Mouse (Mus musculus): ENCODE results near the gene Prl3d3. TPM values are rescaled to one million over a fixed set of nuclear protein-coding genes. Genes with fewer than 3 reads are reported as not detected.
"Not testable (repeated sequence)": the region's sequence is repeated elsewhere in the genome, so short reads cannot be mapped to it uniquely, and the experiment has no call there.

Prl3d3 gene
- polyA plus RNA-seq (2016; fragmentation: Nextera tagmentation; extraction: Ambion mirVana): not detected in 2 replicates

GRCm38 (mm10) chr13:27156490-27156889, at the start of gene Prl3d3:
Prl3d3 (plus strand) TSS chr13:27156790.
- not testable (repeated sequence) for H3K4me2 ChIP-seq (replicated peaks); H3K9ac ChIP-seq; H3K9me3 ChIP-seq; ATAC-seq (ENCODE audit: low FRiP score, low read depth); H3K4me1 ChIP-seq; H3K36me3 ChIP-seq; H3K27ac ChIP-seq; H3K4me3 ChIP-seq; H3K27me3 ChIP-seq (replicated peaks)
- WGBS: 88% methylated on average over 3 of the region's 3 CpGs

- not testable (repeated sequence) for H3K36me3 ChIP-seq; H3K9me3 ChIP-seq; H3K9ac ChIP-seq; H3K4me3 ChIP-seq; H3K4me2 ChIP-seq (replicated peaks); H3K27me3 ChIP-seq (replicated peaks); H3K4me1 ChIP-seq; H3K27ac ChIP-seq; ATAC-seq (ENCODE audit: low FRiP score, low read depth)
- 92% methylated on average over 4 of the region's 4 CpGs for WGBS
Measured at GRCm38 (mm10) chr13:27121398-27121797, 35.2 kb upstream of the Prl3d3 start, which contains the start of gene Prl3d2. Prl3d2 (plus strand) TSS chr13:27121698.

DNA sequence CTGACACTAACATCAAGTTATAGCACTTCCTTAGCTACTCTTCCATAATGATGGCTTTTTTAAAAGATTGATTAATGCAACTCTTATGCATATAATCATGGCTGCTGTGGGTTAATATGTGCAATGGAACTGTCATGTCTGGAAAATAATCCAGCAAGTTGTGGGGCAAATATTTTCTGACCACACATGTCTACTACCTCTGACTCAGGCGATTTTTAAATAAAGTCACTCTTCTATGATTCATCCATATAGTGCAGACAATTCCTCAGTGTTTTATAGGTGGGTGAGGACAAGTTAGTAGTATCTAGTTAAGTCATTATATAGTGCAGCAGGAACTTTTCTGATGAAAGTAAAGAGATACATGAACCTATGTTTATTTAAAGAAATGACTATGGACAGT, 8.3 kb upstream of the Prl3d3 start:
- H3K27me3 ChIP-seq (replicated peaks): no peaks in the 10 kb centered on the region
- H3K9ac ChIP-seq: no peak overlapping the region
- no peak overlapping the region for H3K4me2 ChIP-seq (replicated peaks)
- no peak for ATAC-seq (ENCODE audit: low FRiP score, low read depth)
- WGBS: 56% methylated on average over 1 of the region's 1 CpGs
- no peaks in the 10 kb centered on the region for H3K36me3 ChIP-seq
- H3K9me3 ChIP-seq: no peaks in the 10 kb centered on the region
- H3K4me3 ChIP-seq: no peak overlapping the region
- H3K27ac ChIP-seq: no peak overlapping the region
- H3K4me1 ChIP-seq: no peaks in the 10 kb centered on the region

- Histone ChIP-seq H3K9me3 (no peaks in the 10 kb centered on the region), H3K4me1 (no peaks in the 10 kb centered on the region), H3K4me3 (no peak within 1 kb of the TSS), H3K4me2 (replicated peaks) (no peak within 1 kb of the TSS), H3K36me3 (no peaks in the 10 kb centered on the region), H3K9ac (no peak within 1 kb of the TSS), H3K27me3 (replicated peaks) (no peaks in the 10 kb centered on the region), H3K27ac (no peak within 1 kb of the TSS)
- no peak for ATAC-seq (ENCODE audit: low FRiP score, low read depth)
- WGBS: 96% methylated on average over 1 of the region's 1 CpGs
Measured at GRCm38 (mm10) chr13:27196359-27196758, 39.8 kb downstream of the Prl3d3 start, which contains the start of gene Prl3c1. Prl3c1 (plus strand) TSS chr13:27196659.

Other genes with a start within 250 kb of the Prl3d3 start
- not detected in 2 replicates for gene Prl, start 99.2 kb upstream of the Prl3d3 start, polyA plus RNA-seq (2016; fragmentation: Nextera tagmentation; extraction: Ambion mirVana)
- gene Prl3d1, start 62.6 kb upstream of the Prl3d3 start, polyA plus RNA-seq (2016; fragmentation: Nextera tagmentation; extraction: Ambion mirVana): not detected in 2 replicates
- not detected in 2 replicates for gene Prl3d2, start 35.1 kb upstream of the Prl3d3 start, polyA plus RNA-seq (2016; fragmentation: Nextera tagmentation; extraction: Ambion mirVana)
- gene Prl3c1, start 39.9 kb downstream of the Prl3d3 start, polyA plus RNA-seq (2016; fragmentation: Nextera tagmentation; extraction: Ambion mirVana): not detected in 2 replicates
- gene Prl3b1, start 85.1 kb downstream of the Prl3d3 start, polyA plus RNA-seq (2016; fragmentation: Nextera tagmentation; extraction: Ambion mirVana): not detected in 2 replicates
- gene Prl3a1, start 102.6 kb downstream of the Prl3d3 start, polyA plus RNA-seq (2016; fragmentation: Nextera tagmentation; extraction: Ambion mirVana): not detected in 2 replicates
- gene Prl6a1, start 155.8 kb downstream of the Prl3d3 start, polyA plus RNA-seq (2016; fragmentation: Nextera tagmentation; extraction: Ambion mirVana): not detected in 2 replicates
- not detected in 2 replicates for gene Prl8a2, start 188.9 kb downstream of the Prl3d3 start, polyA plus RNA-seq (2016; fragmentation: Nextera tagmentation; extraction: Ambion mirVana)
- gene Prl2b1, start 234.1 kb downstream of the Prl3d3 start, polyA plus RNA-seq (2016; fragmentation: Nextera tagmentation; extraction: Ambion mirVana): not detected in 2 replicates

All from neural tube, embryonic 12.5 days (tissue).